Mouse (Mus musculus): ENCODE data around the gene Zbtb40.

DNA sequence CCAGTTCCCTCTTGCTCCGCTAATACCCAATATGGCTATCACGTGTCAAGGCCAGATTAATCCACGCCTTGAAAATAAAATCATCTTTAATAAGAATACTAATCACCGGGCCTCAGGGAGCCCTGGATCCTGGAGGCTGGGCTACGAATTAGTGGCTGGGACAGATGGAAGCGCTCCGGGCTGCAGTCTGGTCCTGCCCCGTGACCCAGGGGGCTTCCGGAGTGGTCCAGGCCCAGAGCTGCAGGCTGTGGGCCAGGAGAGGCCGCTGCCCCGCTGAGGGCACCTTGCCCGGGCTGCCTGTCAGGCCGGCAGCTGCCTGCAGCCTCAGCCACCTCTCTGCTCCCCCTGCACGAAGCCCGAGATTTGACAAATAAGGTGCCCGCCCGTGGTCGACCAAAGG lies 105.8 kb downstream of the Zbtb40 start:
- TF ChIP-seq CTCF (conservative IDR thresholded peaks at IDR 0.05; ENCODE audit: insufficient read depth, insufficient read length, low read depth, low read length) (no peak), POLR2A (IDR thresholded peaks at IDR 0.05; ENCODE audit: low read depth, low read length) (no peak)

All from kidney, adult 2 months (tissue).